Mouse (Mus musculus) pancreas, adult 10 weeks (tissue): ENCODE results near the gene Shc3. TPM values are rescaled to one million over a fixed set of nuclear protein-coding genes. Genes with fewer than 3 reads are reported as not detected.

Experiments used
- polyA plus RNA-seq: library from polyadenylated mRNA; stranded (reverse); fragments of 350-450 nt; fragmentation: Illumina TruSeq; extraction: RNeasy Lipid Tissue Mini Kit (QIAGEN cat#74804); gene quantifications from one replicate; pipeline ENCODE4 v1.2.3, GENCODE M21; 2015; ENCODE audit warnings: low read depth, low replicate concordance; ENCODE audit not compliant: insufficient read depth

The Shc3 gene
- polyA plus RNA-seq: not detected

DNA sequence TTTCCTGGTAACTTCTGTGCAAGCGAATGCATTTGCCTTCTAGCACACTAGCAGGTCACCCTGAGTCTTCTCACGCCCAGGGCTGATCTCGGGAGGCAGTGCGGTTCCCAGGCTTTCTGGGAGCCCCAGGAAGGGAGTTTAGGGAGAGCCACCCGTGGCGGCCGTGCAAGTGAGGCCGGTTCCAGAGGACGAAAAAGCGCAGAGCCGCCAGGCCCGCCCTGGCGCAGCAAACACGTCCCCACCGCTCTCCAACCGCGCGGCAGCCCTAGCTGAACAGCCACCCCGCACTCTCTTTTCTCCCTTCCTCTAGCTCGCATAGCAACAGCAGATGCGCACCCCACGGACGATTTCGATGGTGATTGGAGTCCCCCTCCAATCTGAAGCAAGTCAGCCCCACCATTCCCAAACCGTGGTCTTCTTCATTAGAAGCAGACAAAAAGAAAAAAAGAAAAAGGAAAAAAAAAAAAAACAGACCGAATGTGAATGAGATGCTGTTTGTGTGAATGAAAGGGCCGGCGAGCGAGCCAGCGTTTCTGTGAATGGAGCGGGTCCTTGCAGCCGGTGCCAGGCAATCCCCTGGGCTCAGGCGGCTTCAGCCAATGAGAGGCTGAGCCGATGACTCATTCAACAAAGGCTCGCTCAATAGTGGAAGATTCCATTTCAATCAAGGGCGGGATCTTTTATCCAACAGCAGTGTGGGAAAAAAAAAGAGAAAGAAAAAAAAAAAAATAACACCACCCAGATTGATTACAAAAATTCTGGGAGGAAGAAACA is at the start of gene Shc3:
Gene Shc3 (minus strand): TSS at position 509 of the 774 bp plus-strand sequence.

DNA sequence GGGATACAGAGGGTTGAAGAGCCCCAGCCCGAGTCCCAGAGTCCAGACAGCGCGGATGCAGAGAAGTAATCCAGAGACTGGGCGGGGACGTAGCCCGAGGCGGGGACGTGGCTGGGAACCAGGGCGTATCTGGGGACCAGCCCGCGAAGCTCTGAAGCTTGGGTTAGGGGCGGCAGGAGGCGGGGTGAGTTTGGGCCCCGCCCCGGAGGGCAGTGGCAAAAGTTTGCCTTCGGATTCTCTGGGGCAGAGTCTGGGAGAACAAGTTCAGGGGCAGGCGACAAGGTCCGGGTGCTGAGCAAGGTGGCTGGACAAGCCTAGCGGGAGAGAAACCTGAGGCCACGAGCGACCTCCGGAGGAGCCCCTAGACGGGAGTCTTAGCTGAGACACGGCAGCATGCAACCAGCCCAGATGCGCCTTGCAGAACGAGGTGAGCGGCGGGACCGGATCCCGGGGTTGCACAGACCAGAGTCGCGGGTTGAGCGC is 160.7 kb downstream of the Shc3 start, which contains the start of gene S1pr3:
Gene S1pr3 (plus strand): TSS at position 121 of the 483 bp plus-strand sequence.

Other genes with a start within 250 kb of the Shc3 start
- gene S1pr3, start 160.8 kb downstream of the Shc3 start, polyA plus RNA-seq: 1.9 TPM
- gene Cks2, start 75.8 kb upstream of the Shc3 start, polyA plus RNA-seq: not detected
- 7.4 TPM for gene Secisbp2, start 82.3 kb upstream of the Shc3 start, polyA plus RNA-seq
- 1.00 TPM for gene Sema4d, start 224.3 kb upstream of the Shc3 start, polyA plus RNA-seq